11 mouse cellular contexts compared by ENCODE assay signal in genomic region chr7:74303611-74304300, GRCm38 (mm10).
DNase-seq lines count a peak whose midpoint lies in the region; ATAC-seq and TF ChIP-seq lines count a peak whose summit lies in the region.
"Had no signal": no experiment of that assay in that cellular context is flagged by ENCODE, and none has a peak within 500 bp of the region (broad histone marks: within the 10 kb centered on the region; RNA-seq: fewer than 3 reads in every experiment).

No protein-coding gene starts in this region.

- no peak overlapping the region for H3K4me3 ChIP-seq in cerebellum, adult 2 months (replicated peaks; ENCODE audit: insufficient read depth, low read depth, low read length)
- H3K4me3 ChIP-seq in neural tube, embryonic 12.5 days = no peak overlapping the region

- no peak for TF ChIP-seq CTCF in cerebellum, adult 2 months (IDR thresholded peaks at IDR 0.05; ENCODE audit: borderline replicate concordance, insufficient read depth, low read depth, low read length)

- no peaks in the 10 kb centered on the region for H3K36me3 ChIP-seq in neural tube, embryonic 12.5 days

- H3K9me3 ChIP-seq in neural tube, embryonic 12.5 days = no peaks in the 10 kb centered on the region

- peak; percentile 26 to 29 for DNase-seq in cerebellum, postnatal 10 days
- no peak for DNase-seq in cerebellum, adult 2 months
- no peak for DNase-seq in neural tube, embryonic 10.5 days (ENCODE audit: extremely low spot score, low spot score)
- DNase-seq in layer of hippocampus, postnatal 10 days (ENCODE audit: low spot score in 2 of 2) = peak; percentile 29 to 39
- DNase-seq in telencephalon, adult 2 months (ENCODE audit: low read depth, low spot score) = peak; percentile 49
- DNase-seq in cerebellum, postnatal 14 days = no peak
- DNase-seq in liver = no peak
- DNase-seq: gastrocnemius, postnatal 36 days; heart, postnatal 10 days; lung, embryonic 14.5 days had no signal

- peaks cover 6% of the 10 kb centered on the region; the same call in 1 of the 2 replicates for H3K4me1 ChIP-seq in cerebellum, adult 2 months (ENCODE audit: control insufficient read depth, insufficient read depth, low read length)
- H3K4me1 ChIP-seq in neural tube, embryonic 12.5 days = peaks cover 5% of the 10 kb centered on the region; the same call in 1 of the 2 replicates

- H3K9ac ChIP-seq in neural tube, embryonic 12.5 days = no peak overlapping the region
- H3K9ac ChIP-seq: lung, embryonic 14.5 days had no signal

- TF ChIP-seq POLR2A in cerebellum, adult 2 months (IDR thresholded peaks at IDR 0.05; ENCODE audit: borderline replicate concordance, insufficient read depth, low read length) = no peak

- peak; percentile 50; the same call in 1 of the 2 replicates for ATAC-seq in neural tube, embryonic 12.5 days (ENCODE audit: low FRiP score, low read depth)

- H3K4me2 ChIP-seq in neural tube, embryonic 12.5 days (replicated peaks) = no peak overlapping the region
- H3K4me2 ChIP-seq: lung, embryonic 14.5 days had no signal

- no peaks in the 10 kb centered on the region for H3K27me3 ChIP-seq in cerebellum, adult 2 months (ENCODE audit: control insufficient read depth, insufficient read depth, low read length)
- no peaks in the 10 kb centered on the region for H3K27me3 ChIP-seq in neural tube, embryonic 12.5 days (replicated peaks)

- 57% methylated on average over 14 of the region's 14 CpGs for WGBS in cerebellum, adult 2 months
- 65% methylated on average over 14 of the region's 14 CpGs for WGBS in neural tube, embryonic 12.5 days

- no peak overlapping the region for H3K27ac ChIP-seq in cerebellum, adult 2 months (ENCODE audit: insufficient read depth, low read length)
- no peak overlapping the region for H3K27ac ChIP-seq in neural tube, embryonic 12.5 days

Comparison
In these comparisons a context has a peak if more than half of its experiments do, and no peak if none do; other contexts are left out.
1. DNase-seq: peak in cerebellum, postnatal 10 days (2 of 2), layer of hippocampus, postnatal 10 days (2 of 2) and telencephalon, adult 2 months (single experiment); none in cerebellum, adult 2 months (0 of 2), neural tube, embryonic 10.5 days (single experiment), cerebellum, postnatal 14 days (0 of 2) and liver (single experiment).